Mouse (Mus musculus) frontal cortex, adult 2 months (tissue): ENCODE results near the gene Cd300ld3. TPM values are rescaled to one million over a fixed set of nuclear protein-coding genes. Genes with fewer than 3 reads are reported as not detected.
"Not testable (repeated sequence)": the region's sequence is repeated elsewhere in the genome, so short reads cannot be mapped to it uniquely, and the experiment has no call there.

Experiments used
- DNase-seq, 2 experiments: peaks; one replicate each; pipeline ENCODE4 v3.0.0; 2022; ENCODE audit warnings: low spot score in 1 of 2; ENCODE audit errors: extremely low spot score in 1 of 2
- polyA plus RNA-seq: library from polyadenylated mRNA; depleted of rRNA; stranded (reverse); fragments of >200 nt; gene quantifications from 2 replicates; pipeline ENCODE4 v1.2.3, GENCODE M21; 2012; rRNA removed

The Cd300ld3 gene
- polyA plus RNA-seq, 1 experiment = 0.68 TPM

GRCm38 (mm10) chr11:115058701-115059100 is 10.5 kb upstream of the Cd300ld3 start:
- no peak for DNase-seq

- no peak for DNase-seq
Measured at GRCm38 (mm10) chr11:115054537-115054936, 6.3 kb upstream of the Cd300ld3 start.

GRCm38 (mm10) chr11:115052991-115053390 is 4.8 kb upstream of the Cd300ld3 start:
- no peak for DNase-seq

GRCm38 (mm10) chr11:115052206-115052605 is 4.0 kb upstream of the Cd300ld3 start:
- no peak for DNase-seq

GRCm38 (mm10) chr11:115049282-115049895 is 1.2 kb upstream of the Cd300ld3 start:
- peak in 1 of 2 experiments; percentile 40 for DNase-seq

- not testable (repeated sequence) for DNase-seq
Measured at GRCm38 (mm10) chr11:115037669-115038068, 10.5 kb downstream of the Cd300ld3 start, which contains the start of gene Cd300ld5. Gene Cd300ld5 (minus strand): TSS chr11:115037769.

- DNase-seq = not testable (repeated sequence)
Measured at GRCm38 (mm10) chr11:115026912-115027311, 21.3 kb downstream of the Cd300ld3 start, which contains the start of gene Cd300ld4. Gene Cd300ld4 (minus strand): TSS chr11:115027012.

- DNase-seq = not testable (repeated sequence)
Measured at GRCm38 (mm10) chr11:115016093-115016492, 32.1 kb downstream of the Cd300ld3 start, which contains the start of gene Cd300ld2. Gene Cd300ld2 (minus strand): TSS chr11:115016193.

- DNase-seq = no peak
Measured at GRCm38 (mm10) chr11:115004070-115004469, 44.1 kb downstream of the Cd300ld3 start.

- DNase-seq = no peak
Measured at GRCm38 (mm10) chr11:115001474-115002040, 46.7 kb downstream of the Cd300ld3 start, which contains the start of gene Cd300c2. Gene Cd300c2 (minus strand): TSS chr11:115001880.

Other genes starting within 250 kb of the Cd300ld3 start
- 0.08 TPM in 1 of 2 replicates, not detected in the other for gene Gpr142, start 249.5 kb downstream of the Cd300ld3 start, polyA plus RNA-seq
- 3.5 and 4.7 TPM in 2 replicates for gene Gprc5c, start 197.3 kb downstream of the Cd300ld3 start, polyA plus RNA-seq
- gene Cd300a, start 158.4 kb downstream of the Cd300ld3 start, polyA plus RNA-seq = 0.54 and 0.57 TPM in 2 replicates
- 0.22 and 0.59 TPM in 2 replicates for gene Cd300lb, start 114.0 kb downstream of the Cd300ld3 start, polyA plus RNA-seq
- not detected in 2 replicates for gene Cd300c, start 79.3 kb downstream of the Cd300ld3 start, polyA plus RNA-seq
- gene Cd300ld, start 58.5 kb downstream of the Cd300ld3 start, polyA plus RNA-seq = 0.08 and 0.16 TPM in 2 replicates
- 5.3 and 7.1 TPM in 2 replicates for gene Cd300c2, start 46.5 kb downstream of the Cd300ld3 start, polyA plus RNA-seq
- 0.30 TPM in 1 of 2 replicates, not detected in the other for gene Cd300ld2, start 32.2 kb downstream of the Cd300ld3 start, polyA plus RNA-seq
- 0.30 and 0.55 TPM in 2 replicates for gene Cd300ld4, start 21.4 kb downstream of the Cd300ld3 start, polyA plus RNA-seq
- gene Cd300ld5, start 10.6 kb downstream of the Cd300ld3 start, polyA plus RNA-seq = 0.86 TPM in 1 of 2 replicates, not detected in the other
- 0.06 and 0.22 TPM in 2 replicates for gene Cd300e, start 13.8 kb upstream of the Cd300ld3 start, polyA plus RNA-seq
- 22.7 and 25.3 TPM in 2 replicates for gene Rab37, start 43.0 kb upstream of the Cd300ld3 start, polyA plus RNA-seq
- 0.12 and 0.29 TPM in 2 replicates for gene Cd300lf, start 85.6 kb upstream of the Cd300ld3 start, polyA plus RNA-seq
- 85.4 and 93.7 TPM in 2 replicates for gene Slc9a3r1, start 114.9 kb upstream of the Cd300ld3 start, polyA plus RNA-seq
- gene Tmem104, start 139.1 kb upstream of the Cd300ld3 start, polyA plus RNA-seq = 10.2 and 10.4 TPM in 2 replicates
- 36.2 and 36.9 TPM in 2 replicates for gene Nat9, start 139.4 kb upstream of the Cd300ld3 start, polyA plus RNA-seq
- 55.1 and 55.6 TPM in 2 replicates for gene Grin2c, start 218.8 kb upstream of the Cd300ld3 start, polyA plus RNA-seq
- gene Fdxr, start 228.6 kb upstream of the Cd300ld3 start, polyA plus RNA-seq = 33.1 and 34.4 TPM in 2 replicates
- gene Fads6, start 249.3 kb upstream of the Cd300ld3 start, polyA plus RNA-seq = 13.2 and 13.9 TPM in 2 replicates